Mouse (Mus musculus): ENCODE measurements around the gene Ptges2.
A peak's percentile ranks its signal among the peaks of the same experiment; 100 is the strongest.

Ptges2 gene

DNA sequence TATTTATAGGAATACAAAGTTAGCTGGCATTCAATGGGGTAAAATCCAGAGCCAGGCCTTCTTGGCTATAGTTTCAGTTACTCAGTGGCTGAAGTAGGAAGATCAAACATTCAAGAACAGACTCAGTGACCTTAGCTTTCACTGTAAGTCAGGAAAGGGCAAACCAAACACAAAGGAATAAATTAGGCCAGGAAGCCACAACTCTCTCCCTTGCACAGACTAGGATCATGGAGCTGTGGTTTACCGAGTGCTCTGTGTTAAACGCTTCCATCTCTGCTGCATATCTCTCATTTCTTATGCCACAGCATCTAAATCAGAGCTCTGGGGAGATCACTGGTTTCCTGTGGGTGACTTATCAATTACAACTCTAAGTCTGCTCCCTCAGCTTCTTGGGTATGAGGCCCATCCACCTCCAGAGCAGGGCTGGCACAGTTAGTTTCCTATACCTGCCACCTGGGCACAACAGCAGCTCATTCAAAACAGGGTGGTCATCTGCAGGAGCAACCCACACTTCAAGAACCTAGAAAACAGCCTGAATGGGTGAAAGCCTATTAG is 42.0 kb downstream of the Ptges2 start:
- no peak for DNase-seq (ENCODE audit: low read depth in 2 of 2, low spot score in 2 of 2)

DNA sequence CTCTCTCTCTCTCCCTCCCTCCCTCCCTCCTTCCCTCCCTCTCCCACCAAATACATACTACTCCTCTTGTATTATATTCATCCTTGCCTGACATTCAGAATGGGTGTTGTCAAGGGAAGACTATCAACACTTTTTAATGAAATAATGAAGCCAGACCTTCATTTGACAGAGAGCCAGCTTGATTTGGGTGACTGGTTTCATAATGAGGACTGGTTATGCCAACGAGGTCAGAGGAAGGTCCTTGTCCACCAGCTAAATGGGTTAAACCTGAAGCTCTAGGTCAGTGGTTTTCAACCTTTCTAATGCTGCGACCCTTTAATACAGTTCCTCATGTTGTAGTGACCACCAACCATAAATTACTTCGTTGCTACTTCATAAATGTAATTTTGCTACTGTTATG is 43.0 kb downstream of the Ptges2 start:
- no peak for DNase-seq (ENCODE audit: low read depth in 2 of 2, low spot score in 2 of 2)

DNA sequence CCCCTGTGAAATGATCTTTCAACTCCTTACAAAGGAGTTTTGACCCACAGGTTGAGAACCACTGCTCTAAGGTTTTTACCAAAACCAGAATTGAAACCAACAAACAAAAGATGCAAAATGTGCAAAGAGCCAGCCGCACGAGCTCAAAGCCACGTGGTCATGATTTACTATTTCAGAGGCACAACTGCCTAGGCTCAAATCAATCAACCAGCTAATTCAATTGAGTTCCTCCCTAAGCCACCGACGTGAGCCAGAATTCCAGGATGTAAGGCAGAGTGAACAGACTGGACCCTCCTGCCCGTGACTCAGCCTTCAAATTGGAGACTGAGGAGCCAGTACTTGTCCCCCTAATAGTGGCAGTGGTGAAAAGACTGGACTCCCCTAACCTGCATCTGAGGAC is 43.5 kb downstream of the Ptges2 start:
- DNase-seq (ENCODE audit: low read depth in 2 of 2, low spot score in 2 of 2) = no peak

DNA sequence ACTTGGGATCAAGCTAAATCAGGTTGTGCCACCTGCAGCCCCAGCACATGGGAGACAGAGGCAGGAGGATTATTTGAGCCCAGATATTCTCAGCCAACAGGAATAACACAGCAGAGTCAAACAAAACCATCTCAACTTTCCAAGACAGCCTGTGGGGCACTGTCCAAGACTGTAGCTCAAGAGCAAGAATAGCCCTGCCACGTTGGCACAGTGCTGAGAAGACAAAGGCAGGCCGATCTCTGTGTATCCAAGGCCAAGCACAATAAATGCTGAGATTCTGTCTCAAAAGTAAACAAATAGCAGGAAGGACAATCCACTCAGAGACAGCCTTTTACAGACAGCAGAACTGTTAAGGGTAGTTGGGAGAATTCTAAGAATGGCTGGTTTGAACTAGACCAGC is 44.5 kb downstream of the Ptges2 start:
- no peak for DNase-seq (ENCODE audit: low read depth in 2 of 2, low spot score in 2 of 2)

DNA sequence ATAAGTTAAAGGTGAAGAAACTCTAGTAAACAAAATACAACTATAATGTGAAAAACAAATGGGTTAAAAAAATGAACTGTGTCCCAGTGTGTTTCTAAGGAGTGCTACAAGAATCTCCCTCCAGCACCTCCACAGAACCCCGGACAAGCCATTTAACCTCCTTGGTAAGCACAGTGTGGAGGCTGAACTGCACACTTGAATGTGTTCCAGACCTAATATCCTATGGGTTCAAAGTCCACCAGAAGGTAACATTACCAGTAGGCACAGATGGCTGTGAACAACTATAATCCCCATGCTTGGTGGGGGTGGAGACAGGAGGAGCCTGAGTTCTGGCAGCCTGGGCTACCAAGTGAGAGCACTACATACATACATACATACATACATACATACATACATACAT is 44.9 kb downstream of the Ptges2 start:
- DNase-seq (ENCODE audit: low read depth in 2 of 2, low spot score in 2 of 2) = no peak

DNA sequence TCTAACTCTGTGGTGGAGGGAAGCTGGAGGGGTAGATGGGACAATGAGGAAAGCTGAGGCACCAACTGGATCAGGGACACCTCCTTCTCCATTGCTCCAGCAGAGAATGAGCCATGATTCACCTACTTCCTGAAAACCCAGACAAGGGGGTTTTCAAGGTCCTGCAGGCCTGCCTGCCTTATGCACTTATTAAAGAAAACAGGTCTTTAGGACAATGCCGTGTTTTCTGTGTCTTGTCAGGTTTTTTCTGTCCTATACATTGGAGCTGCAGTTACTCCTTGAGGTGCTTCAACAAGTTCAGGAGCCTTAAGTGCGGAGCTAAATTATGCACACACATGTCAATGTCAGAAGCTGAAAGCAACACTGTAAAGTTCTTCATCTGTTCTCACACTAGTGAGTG is 45.9 kb downstream of the Ptges2 start:
- no peak for DNase-seq (ENCODE audit: low read depth in 2 of 2, low spot score in 2 of 2)

DNA sequence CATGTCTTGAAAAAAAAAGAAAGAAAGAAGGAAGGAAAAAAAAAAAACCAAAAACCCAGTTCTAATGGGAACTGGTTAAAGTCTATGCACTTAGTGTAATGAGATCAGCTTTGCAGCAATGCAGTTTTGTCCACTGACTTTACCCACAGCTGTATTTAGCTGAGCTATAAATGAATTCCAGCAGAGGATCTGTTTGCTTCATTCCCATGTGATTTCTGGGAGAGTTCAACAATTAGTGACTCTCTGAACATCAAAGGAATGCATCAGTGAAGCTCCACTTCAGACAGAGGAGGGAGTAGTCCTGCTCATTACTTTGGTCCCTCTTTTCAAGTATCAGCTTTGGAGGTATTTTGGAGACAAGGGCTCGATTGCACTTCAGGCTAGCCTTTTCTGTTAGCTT is 49.8 kb downstream of the Ptges2 start:
- DNase-seq (ENCODE audit: low read depth in 2 of 2, low spot score in 2 of 2) = no peak

DNA sequence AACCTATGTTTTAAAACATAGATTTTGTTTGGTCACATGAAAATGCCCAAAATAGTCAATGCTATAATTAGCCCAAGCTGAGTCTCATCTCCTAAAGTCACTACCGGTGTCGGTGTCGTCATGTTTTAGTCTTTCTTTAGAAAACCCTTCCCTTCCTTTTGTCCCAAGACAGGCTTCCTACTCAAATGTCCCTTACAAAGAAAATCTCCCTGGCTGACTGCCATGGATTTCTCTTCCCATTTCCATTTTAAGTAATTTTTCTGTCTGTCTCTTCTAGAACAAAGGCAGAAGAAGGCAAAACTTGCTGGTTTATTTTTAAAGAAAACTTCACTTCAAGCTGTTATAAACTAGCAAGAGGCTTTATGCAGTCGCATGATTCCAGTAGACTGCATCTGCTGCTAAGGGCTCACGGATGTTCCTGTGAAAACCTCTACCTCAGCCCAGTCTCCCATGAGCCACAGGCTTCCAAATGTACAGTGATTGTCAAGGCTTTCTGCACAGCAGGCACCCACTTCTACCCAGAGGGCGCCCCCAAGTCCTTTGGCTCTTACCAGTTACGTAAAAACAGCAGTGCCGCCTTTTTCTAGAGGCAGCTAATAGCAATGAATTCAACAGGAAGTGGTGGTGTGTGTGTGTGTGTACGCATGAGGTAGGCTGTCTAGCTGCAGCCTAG is 51.7 kb downstream of the Ptges2 start:
- DNase-seq (ENCODE audit: low read depth in 2 of 2, low spot score in 2 of 2) = peak; percentile 67 to 83

DNA sequence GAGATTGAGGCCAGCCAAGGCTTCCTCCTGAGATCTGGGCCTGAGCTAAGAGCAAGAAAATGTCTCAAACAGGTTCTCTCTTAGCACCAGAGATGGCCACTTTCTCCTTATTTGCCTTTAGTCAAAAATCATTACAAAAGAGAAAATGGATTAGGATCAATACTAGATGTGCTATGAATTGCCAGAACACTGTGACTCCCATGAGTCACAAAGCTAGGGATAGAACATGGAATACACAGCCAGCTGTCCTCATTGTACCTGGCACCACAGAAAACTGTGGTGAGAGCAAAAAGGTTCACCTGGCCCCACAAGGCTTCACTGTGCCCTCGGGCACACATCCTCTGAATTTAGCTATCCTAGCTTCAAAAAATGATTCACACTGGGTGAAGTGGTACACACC is 52.8 kb downstream of the Ptges2 start:
- no peak for DNase-seq (ENCODE audit: low read depth in 2 of 2, low spot score in 2 of 2)

DNA sequence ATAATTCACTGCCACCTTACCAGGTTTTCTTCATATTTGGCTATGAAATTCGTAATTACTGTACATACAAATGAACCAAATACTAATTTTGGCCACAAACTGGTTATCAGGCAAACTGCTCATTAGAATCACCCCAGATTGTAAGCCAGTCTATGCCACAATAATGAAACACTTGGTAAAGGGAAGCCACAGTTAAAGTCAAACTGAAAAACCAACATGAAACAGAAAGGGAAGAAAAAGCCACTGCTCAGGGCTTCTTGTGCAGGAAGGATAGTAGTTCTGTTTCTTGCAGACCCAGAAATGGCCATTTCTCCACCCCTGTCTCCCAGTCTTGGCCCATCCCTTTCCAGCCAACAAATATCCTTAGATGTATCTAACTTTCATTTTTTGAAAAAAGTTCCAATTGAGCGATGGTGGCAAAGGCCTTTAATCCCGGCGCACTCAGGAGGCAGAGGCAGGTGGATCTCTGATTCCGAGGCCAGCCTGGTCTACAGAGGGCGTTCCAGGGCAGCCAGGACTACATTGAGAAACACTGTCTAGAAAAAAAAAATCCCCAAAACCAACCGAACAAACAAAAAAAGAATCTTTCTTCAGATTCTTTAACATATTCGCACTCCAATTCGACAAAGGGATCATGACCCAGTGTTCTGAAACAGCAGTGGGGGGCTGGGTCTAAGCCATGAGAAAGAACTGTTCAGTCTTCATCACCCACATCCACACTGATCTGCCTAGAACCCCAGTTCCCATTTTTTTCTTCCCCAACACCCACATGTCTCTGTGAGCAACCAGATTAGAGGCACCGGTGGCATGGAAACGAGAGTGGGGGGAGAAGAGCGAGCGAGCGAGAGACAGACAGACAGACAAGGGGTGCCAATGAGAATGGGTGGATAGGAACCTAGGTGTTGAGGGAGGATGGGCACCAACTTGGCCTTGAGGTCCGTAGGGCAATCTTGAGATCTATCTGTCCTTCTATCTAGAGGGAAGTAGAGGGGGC is 54.4 kb downstream of the Ptges2 start, which contains the start of gene Naif1:
Gene Naif1, plus strand, starts transcription at position 697 of the 994 bp plus-strand sequence.
- no peak for DNase-seq (ENCODE audit: low read depth in 2 of 2, low spot score in 2 of 2)

DNA sequence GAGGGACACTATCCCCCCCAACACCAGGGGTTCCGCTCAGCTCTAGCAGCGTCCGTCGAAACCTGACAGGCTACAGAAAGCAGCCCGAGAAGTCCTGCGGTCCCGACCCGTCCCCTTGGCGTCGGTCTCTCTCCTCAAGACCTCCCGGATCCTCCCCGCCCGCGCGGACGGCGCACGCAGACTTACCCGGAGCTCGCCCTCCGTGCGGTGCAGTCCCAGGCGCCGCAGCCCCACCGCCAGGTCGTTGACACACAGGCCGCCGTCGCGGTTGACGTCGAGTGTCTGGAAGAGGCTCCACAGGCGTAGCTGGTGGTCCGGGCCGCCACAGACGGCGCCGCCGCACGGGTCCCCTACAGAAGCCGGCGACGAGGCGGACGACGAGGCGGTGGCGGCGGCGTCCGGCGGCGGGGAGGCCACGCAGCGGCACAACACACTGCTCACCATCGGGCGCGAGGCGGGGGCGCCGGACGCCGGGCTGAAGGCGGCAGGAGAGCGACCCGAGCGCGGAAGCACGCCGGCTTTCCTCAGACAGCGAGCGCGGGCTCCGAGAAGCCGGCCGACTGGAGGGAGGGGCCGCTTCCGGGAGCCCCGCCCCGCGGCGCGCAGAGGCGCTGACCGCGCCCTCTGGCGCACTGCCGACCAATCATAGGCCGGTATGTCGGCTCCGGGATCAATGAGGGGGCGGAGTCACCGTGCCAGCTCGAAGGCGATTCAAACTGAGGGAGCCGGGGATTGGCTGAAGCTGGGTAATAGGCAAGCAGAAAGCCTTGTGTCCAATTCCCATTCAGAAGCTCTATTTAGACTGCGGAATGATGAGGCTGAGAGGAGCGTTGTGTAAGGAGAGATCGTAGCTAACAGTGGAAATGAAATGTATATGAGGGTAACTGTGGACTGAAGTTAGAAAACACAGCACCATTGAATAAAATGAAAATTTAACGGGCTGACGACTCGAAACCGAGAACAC is 55.5 kb downstream of the Ptges2 start, which contains the start of gene Slc25a25:
Gene Slc25a25, minus strand, starts transcription at position 565 of the 964 bp plus-strand sequence.
- DNase-seq (ENCODE audit: low read depth in 2 of 2, low spot score in 2 of 2) = peak; percentile 91 to 94

DNA sequence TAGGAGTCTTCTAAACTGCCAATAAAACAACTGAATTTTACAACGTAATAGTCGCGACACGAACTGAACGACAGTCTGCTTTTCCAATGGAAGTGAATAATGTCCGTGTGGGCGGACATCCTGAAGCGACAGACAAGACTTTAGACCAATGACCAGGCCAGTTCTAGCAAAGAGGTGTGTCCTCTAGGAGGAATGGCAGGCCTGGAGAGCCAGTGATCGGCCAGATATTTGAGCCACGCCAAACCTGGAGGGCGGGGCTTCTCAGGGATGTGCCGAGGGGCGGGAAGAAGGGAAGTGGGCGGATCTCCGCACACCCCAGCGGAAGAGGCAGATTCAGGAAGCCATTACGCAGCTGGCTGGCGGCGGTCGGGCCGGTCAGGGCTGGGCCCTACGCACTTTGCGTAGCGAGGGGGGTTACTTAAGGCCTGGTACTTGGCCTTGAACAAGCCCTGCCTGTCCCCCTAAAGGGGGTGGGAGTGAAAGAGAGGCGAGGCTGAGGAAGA is 56.2 kb downstream of the Ptges2 start:
- peak; percentile 97 for DNase-seq (ENCODE audit: low read depth in 2 of 2, low spot score in 2 of 2)

DNA sequence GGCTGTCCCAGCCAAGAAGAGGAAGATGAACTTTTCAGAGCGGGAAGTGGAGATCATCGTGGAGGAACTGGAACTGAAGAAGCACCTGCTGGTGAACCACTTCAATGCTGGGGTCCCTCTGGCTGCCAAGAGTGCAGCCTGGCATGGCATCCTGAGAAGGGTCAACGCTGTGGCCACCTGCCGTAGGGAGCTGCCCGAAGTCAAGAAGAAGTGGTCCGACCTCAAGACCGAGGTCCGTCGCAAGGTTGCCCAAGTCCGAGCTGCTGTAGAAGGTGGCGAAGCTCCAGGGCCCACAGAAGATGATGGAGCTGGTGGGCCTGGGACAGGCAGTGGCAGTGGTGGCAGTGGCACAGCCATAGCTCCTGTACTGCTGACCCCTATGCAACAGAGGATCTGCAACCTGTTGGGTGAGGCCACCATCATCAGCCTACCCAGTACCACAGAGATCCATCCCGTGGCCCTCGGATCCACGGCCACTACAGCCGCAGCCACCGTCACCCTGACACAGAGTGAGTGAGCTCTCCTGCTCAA is 56.8 kb downstream of the Ptges2 start:
- no peak for DNase-seq (ENCODE audit: low read depth in 2 of 2, low spot score in 2 of 2)

DNA sequence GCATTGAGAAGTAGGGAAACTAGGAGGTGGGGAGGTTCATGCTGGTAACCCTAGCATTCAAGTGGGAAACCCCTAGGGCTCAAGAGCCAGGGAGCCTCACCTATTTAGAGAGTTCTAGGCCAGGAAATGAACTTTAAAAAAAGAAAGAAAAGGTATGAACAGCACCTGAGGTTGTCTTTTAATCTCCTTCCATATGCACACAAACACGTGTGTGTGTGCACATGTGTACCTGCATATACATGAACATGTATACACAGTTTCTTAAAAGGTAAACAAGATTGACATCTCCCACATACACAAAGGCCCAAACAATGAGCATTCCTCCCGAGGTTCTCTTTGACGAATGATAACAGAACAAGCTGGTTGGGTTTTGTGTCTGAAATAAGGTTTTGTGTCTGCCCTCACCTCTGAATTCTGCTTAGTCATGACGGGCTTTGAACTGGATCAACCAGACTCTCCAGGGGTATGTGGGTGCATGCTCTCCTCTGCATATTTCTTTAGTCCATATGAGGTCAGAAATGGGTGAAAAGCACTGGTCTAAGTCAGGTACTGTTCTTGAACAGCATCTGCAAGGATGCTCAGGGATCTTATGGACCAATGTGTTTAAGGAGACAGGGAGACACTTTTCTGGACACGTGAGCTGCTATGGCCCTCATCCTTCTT is 58.1 kb downstream of the Ptges2 start:
- no peak for DNase-seq (ENCODE audit: low read depth in 2 of 2, low spot score in 2 of 2)

DNA sequence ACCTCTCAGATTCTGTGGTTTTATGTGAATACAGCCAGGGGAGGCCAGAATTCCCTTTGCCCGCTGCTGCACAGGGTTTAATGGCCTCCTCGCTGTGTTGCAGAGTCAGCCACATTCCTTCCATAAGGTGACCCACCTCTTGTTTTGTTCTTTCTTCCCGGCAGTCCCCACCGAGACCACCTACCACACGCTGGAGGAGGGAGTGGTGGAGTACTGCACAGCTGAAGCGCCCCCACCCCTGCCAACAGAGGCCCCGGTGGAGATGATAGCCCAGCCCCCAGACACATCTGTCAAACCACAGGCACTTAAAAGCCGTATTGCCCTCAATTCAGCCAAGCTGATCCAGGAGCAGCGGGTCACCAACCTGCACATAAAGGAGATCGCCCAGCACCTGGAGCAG is 58.9 kb downstream of the Ptges2 start:
- DNase-seq (ENCODE audit: low read depth in 2 of 2, low spot score in 2 of 2) = no peak

DNA sequence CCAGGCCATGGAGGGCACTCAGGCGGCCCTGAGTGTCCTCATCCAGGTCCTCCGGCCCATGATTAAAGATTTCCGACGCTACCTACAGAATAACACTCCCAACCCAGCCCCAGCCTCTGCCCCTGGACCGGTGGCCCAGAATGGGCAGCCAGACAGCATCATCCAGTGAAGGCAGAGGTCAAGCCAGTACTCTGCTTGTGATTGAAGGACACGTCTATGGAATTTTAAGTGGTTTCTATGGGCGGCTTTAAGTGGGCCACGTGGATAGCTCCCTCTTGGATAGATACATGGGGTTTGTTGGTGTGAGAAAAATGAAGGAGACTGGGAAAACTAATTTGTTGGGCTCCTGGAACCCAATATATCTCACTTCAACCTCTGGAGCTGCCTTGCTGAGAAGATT is 59.4 kb downstream of the Ptges2 start:
- no peak for DNase-seq (ENCODE audit: low read depth in 2 of 2, low spot score in 2 of 2)
